Mouse (Mus musculus) heart, embryonic 11.5 days (tissue): ENCODE measurements at regions not wholly inside any gene's neighbourhood (a gene's known extent, or its start where the extent isn't known, plus 50 kb on each side); places are given as distances from the start of the nearest gene placed in this dataset.

Experiments used
- ATAC-seq: fragments of 200-750 bp; cut with Nextera tagmentation; replicated peaks from 2 replicates; pipeline ENCODE4 v1.8.0; 2017; ENCODE audit warnings: moderate library complexity; ENCODE audit not compliant: insufficient number of reproducible peaks, low FRiP score, low TSS enrichment
- H3K27ac ChIP-seq: fragments of 300-500 bp; sonication (generic); 2 replicates; pipeline ENCODE4 v1.5.1; 2014; ENCODE audit warnings: mild to moderate bottlenecking, low read depth, low read length
- H3K27me3 ChIP-seq: fragments of 300-500 bp; sonication (generic); 2 replicates; pipeline ENCODE4 v1.6.1; 2014; ENCODE audit warnings: mild to moderate bottlenecking, low read length, mixed read lengths; ENCODE audit not compliant: control insufficient read depth, insufficient read depth
- H3K36me3 ChIP-seq: fragments of 300-500 bp; sonication (generic); 2 replicates; pipeline ENCODE4 v1.6.1; 2014; ENCODE audit warnings: mild to moderate bottlenecking, low read length, moderate library complexity, mixed read lengths; ENCODE audit not compliant: control insufficient read depth, insufficient read depth
- H3K4me1 ChIP-seq: fragments of 300-500 bp; sonication (generic); 2 replicates; pipeline ENCODE4 v1.6.1; 2014; ENCODE audit warnings: low read length; ENCODE audit not compliant: control insufficient read depth, insufficient read depth
- H3K4me2 ChIP-seq: fragments of 300-500 bp; sonication (generic); 2 replicates; pipeline ENCODE4 v1.6.1; 2014; ENCODE audit warnings: mild to moderate bottlenecking, moderate library complexity
- H3K4me3 ChIP-seq: fragments of 300-500 bp; sonication (generic); 2 replicates; pipeline ENCODE4 v1.5.1; 2014; ENCODE audit warnings: low read depth, low read length
- H3K9ac ChIP-seq: fragments of 300-500 bp; sonication (generic); 2 replicates; pipeline ENCODE4 v1.6.1; 2014; ENCODE audit warnings: mild to moderate bottlenecking, low read depth, low read length, moderate library complexity
- H3K9me3 ChIP-seq: fragments of 300-500 bp; sonication (generic); replicated peaks from 2 replicates; pipeline ENCODE4 v1.6.1; 2016; ENCODE audit warnings: low read length; ENCODE audit not compliant: control insufficient read depth
- WGBS: fragments of 180-500 bp; shearing (Covaris S2); extraction: QIAGEN DNeasy Blood & Tissue Kit; methylation state at CpG from one replicate; pipeline ENCODE4 v1.1.7; 2014; ENCODE audit not compliant: insufficient replicate concordance; 5-methylcytosine and 5-hydroxymethylcytosine counted together

GRCm38 (mm10) chr19:54257889-54258288 is 213.9 kb downstream of the Adra2a start:
- WGBS: 72% methylated on average over 3 of the region's 3 CpGs
- H3K4me2 ChIP-seq: no peak overlapping the region
- H3K9ac ChIP-seq: no peak overlapping the region
- H3K27me3 ChIP-seq: no peaks in the 10 kb centered on the region
- H3K9me3 ChIP-seq: no peaks in the 10 kb centered on the region
- no peaks in the 10 kb centered on the region for H3K36me3 ChIP-seq
- H3K4me1 ChIP-seq: no peaks in the 10 kb centered on the region
- no peak overlapping the region for H3K4me3 ChIP-seq
- no peak for ATAC-seq
- no peak overlapping the region for H3K27ac ChIP-seq

GRCm38 (mm10) chr19:54259175-54259574 is 215.2 kb downstream of the Adra2a start:
- no peak for ATAC-seq
- no peak overlapping the region for H3K4me3 ChIP-seq

GRCm38 (mm10) chr19:54277368-54277767 is 233.4 kb downstream of the Adra2a start:
- Histone ChIP-seq H3K9me3 (no peaks in the 10 kb centered on the region), H3K4me3 (no peak overlapping the region), H3K27me3 (no peaks in the 10 kb centered on the region), H3K4me2 (no peak overlapping the region), H3K4me1 (no peaks in the 10 kb centered on the region), H3K27ac (no peak overlapping the region), H3K9ac (no peak overlapping the region), H3K36me3 (no peaks in the 10 kb centered on the region)
- 85% methylated on average over 10 of the region's 10 CpGs for whole genome bisulfite sequencing
- no peak for ATAC-seq

More at GRCm38 (mm10) chr19:54259175-54259574, 215.2 kb downstream of the Adra2a start:
- H3K27ac ChIP-seq: no peak overlapping the region
- no peaks in the 10 kb centered on the region for H3K9me3 ChIP-seq
- no peaks in the 10 kb centered on the region for H3K4me1 ChIP-seq
- H3K36me3 ChIP-seq: no peaks in the 10 kb centered on the region
- H3K9ac ChIP-seq: no peak overlapping the region
- 15% methylated on average over 7 of the region's 7 CpGs for WGBS
- no peaks in the 10 kb centered on the region for H3K27me3 ChIP-seq
- no peak overlapping the region for H3K4me2 ChIP-seq

GRCm38 (mm10) chr19:54285481-54285880 is 241.5 kb downstream of the Adra2a start:
- Histone ChIP-seq H3K4me2 (no peak overlapping the region), H3K27ac (no peak overlapping the region), H3K4me3 (no peak overlapping the region), H3K27me3 (no peaks in the 10 kb centered on the region), H3K36me3 (no peaks in the 10 kb centered on the region), H3K4me1 (no peaks in the 10 kb centered on the region), H3K9me3 (no peaks in the 10 kb centered on the region), H3K9ac (no peak overlapping the region)
- no peak for ATAC-seq

- no peaks in the 10 kb centered on the region for H3K36me3 ChIP-seq
- H3K4me1 ChIP-seq: no peaks in the 10 kb centered on the region
- no peak overlapping the region for H3K27ac ChIP-seq
- no peak for ATAC-seq
- WGBS: 79% methylated on average over 10 of the region's 10 CpGs
- H3K4me3 ChIP-seq: no peak overlapping the region
- H3K27me3 ChIP-seq: no peaks in the 10 kb centered on the region
- no peaks in the 10 kb centered on the region for H3K9me3 ChIP-seq
- no peak overlapping the region for H3K4me2 ChIP-seq
- H3K9ac ChIP-seq: no peak overlapping the region
These were observed 253.9 kb downstream of the Adra2a start for GRCm38 (mm10) chr19:54297663-54298388.

GRCm38 (mm10) chr19:54311289-54311688 is 267.3 kb downstream of the Adra2a start:
- H3K4me2 ChIP-seq: no peak overlapping the region
- no peak for ATAC-seq

GRCm38 (mm10) chr19:54311723-54312122 is 267.8 kb downstream of the Adra2a start:
- H3K4me3 ChIP-seq: no peak overlapping the region
- no peak overlapping the region for H3K9ac ChIP-seq
- no peaks in the 10 kb centered on the region for H3K27me3 ChIP-seq
- H3K4me2 ChIP-seq: no peak overlapping the region
- H3K4me1 ChIP-seq: no peaks in the 10 kb centered on the region
- 45% methylated on average over 1 of the region's 1 CpGs for WGBS
- ATAC-seq: no peak
- H3K36me3 ChIP-seq: no peaks in the 10 kb centered on the region
- no peak overlapping the region for H3K27ac ChIP-seq
- no peaks in the 10 kb centered on the region for H3K9me3 ChIP-seq

More at GRCm38 (mm10) chr19:54311289-54311688, 267.3 kb downstream of the Adra2a start:
- Histone ChIP-seq H3K9ac (no peak overlapping the region), H3K27me3 (no peaks in the 10 kb centered on the region), H3K27ac (no peak overlapping the region), H3K4me3 (no peak overlapping the region), H3K36me3 (no peaks in the 10 kb centered on the region), H3K4me1 (no peaks in the 10 kb centered on the region), H3K9me3 (no peaks in the 10 kb centered on the region)
- WGBS: 70% methylated on average over 6 of the region's 6 CpGs

GRCm38 (mm10) chr19:54323276-54323675 is 279.3 kb downstream of the Adra2a start:
- WGBS: 66% methylated on average over 5 of the region's 5 CpGs
- H3K36me3 ChIP-seq: no peaks in the 10 kb centered on the region
- H3K27me3 ChIP-seq: no peaks in the 10 kb centered on the region
- H3K4me2 ChIP-seq: no peak overlapping the region
- no peak overlapping the region for H3K4me3 ChIP-seq
- no peaks in the 10 kb centered on the region for H3K4me1 ChIP-seq
- no peak for ATAC-seq
- no peak overlapping the region for H3K27ac ChIP-seq
- no peak overlapping the region for H3K9ac ChIP-seq
- no peaks in the 10 kb centered on the region for H3K9me3 ChIP-seq

GRCm38 (mm10) chr19:54324991-54325390 is 281.0 kb downstream of the Adra2a start:
- 54% methylated on average over 4 of the region's 4 CpGs for WGBS
- Histone ChIP-seq H3K4me1 (no peaks in the 10 kb centered on the region), H3K9me3 (no peaks in the 10 kb centered on the region), H3K27ac (no peak overlapping the region), H3K27me3 (no peaks in the 10 kb centered on the region), H3K4me2 (no peak overlapping the region), H3K9ac (no peak overlapping the region), H3K36me3 (no peaks in the 10 kb centered on the region), H3K4me3 (no peak overlapping the region)
- no peak for ATAC-seq
